Mouse (Mus musculus) midbrain, embryonic 11.5 days (tissue): ENCODE data around the gene Myrip. TPM values are rescaled to one million over a fixed set of nuclear protein-coding genes. Genes with fewer than 3 reads are reported as not detected.

Source experiments
- ATAC-seq: fragments of 200-750 bp; cut with Nextera tagmentation; 2 replicates; pipeline ENCODE4 v1.8.0; 2017; ENCODE audit warnings: moderate TSS enrichment, moderate library complexity; ENCODE audit not compliant: low FRiP score
- DNase-seq: peaks from one replicate; pipeline ENCODE4 v3.0.0; 2015; ENCODE audit warnings: low spot score; ENCODE audit errors: missing footprints
- H3K27ac ChIP-seq: fragments of 300-500 bp; sonication (generic); 2 replicates; pipeline ENCODE4 v1.5.1; 2014; ENCODE audit warnings: low read depth, low read length
- H3K27me3 ChIP-seq: fragments of 300-500 bp; sonication (generic); 2 replicates; pipeline ENCODE4 v1.6.1; 2014; ENCODE audit warnings: mild to moderate bottlenecking, low read length, moderate library complexity, mixed read lengths; ENCODE audit not compliant: control insufficient read depth, insufficient read depth
- H3K36me3 ChIP-seq: fragments of 300-500 bp; sonication (generic); 2 replicates; pipeline ENCODE4 v1.6.1; 2014; ENCODE audit warnings: mild to moderate bottlenecking, low read length, moderate library complexity, mixed read lengths; ENCODE audit not compliant: control insufficient read depth, insufficient read depth
- H3K4me1 ChIP-seq: fragments of 300-500 bp; sonication (generic); 2 replicates; pipeline ENCODE4 v1.6.1; 2014; ENCODE audit warnings: low read length; ENCODE audit not compliant: control insufficient read depth, insufficient read depth
- H3K4me2 ChIP-seq: fragments of 300-500 bp; sonication (generic); 2 replicates; pipeline ENCODE4 v1.6.1; 2014; ENCODE audit warnings: mild to moderate bottlenecking, moderate library complexity
- H3K4me3 ChIP-seq: fragments of 300-500 bp; sonication (generic); 2 replicates; pipeline ENCODE4 v1.5.1; 2014; ENCODE audit warnings: low read depth, low read length
- H3K9ac ChIP-seq: fragments of 300-500 bp; sonication (generic); 2 replicates; pipeline ENCODE4 v1.6.1; 2014; ENCODE audit warnings: low read length
- H3K9me3 ChIP-seq: fragments of 300-500 bp; sonication (generic); 2 replicates; pipeline ENCODE4 v1.6.1; 2016; ENCODE audit warnings: low read length; ENCODE audit not compliant: control insufficient read depth
- WGBS: fragments of 180-500 bp; shearing (Covaris S2); extraction: QIAGEN DNeasy Blood & Tissue Kit; methylation state at CpG from one replicate; pipeline ENCODE4 v1.1.7; 2014; 5-methylcytosine and 5-hydroxymethylcytosine counted together
- polyA plus RNA-seq: library from polyadenylated mRNA; unstranded; fragments of >200 nt; fragmentation: Nextera tagmentation; extraction: Ambion mirVana; gene quantifications from 2 replicates; pipeline ENCODE4 v1.2.1, GENCODE M21; 2014

Gene Myrip
- polyA plus RNA-seq, 1 experiment from 2014 or later: 1.6 TPM

- no peaks in the 10 kb centered on the region for H3K36me3 ChIP-seq
- H3K4me3 ChIP-seq: no peak overlapping the region
- no peak overlapping the region for H3K27ac ChIP-seq
- no peaks in the 10 kb centered on the region for H3K4me1 ChIP-seq
- no peak overlapping the region for H3K9ac ChIP-seq
- DNase-seq (peak; percentile 99), ATAC-seq (peak; percentile 42; the same call in 1 of the 2 replicates)
- H3K27me3 ChIP-seq: no peaks in the 10 kb centered on the region
- H3K4me2 ChIP-seq: no peak overlapping the region
- peaks cover 3% of the 10 kb centered on the region for H3K9me3 ChIP-seq
- 7% methylated on average over 8 of the region's 8 CpGs for WGBS
These were observed 200.7 kb downstream of the Myrip start for GRCm38 (mm10) chr9:120502013-120502412.

- no peak overlapping the region for H3K27ac ChIP-seq
- no peak for DNase-seq
- H3K27me3 ChIP-seq: no peaks in the 10 kb centered on the region
- ATAC-seq: no peak
- H3K4me3 ChIP-seq: no peak overlapping the region
- H3K9me3 ChIP-seq: peaks cover 3% of the 10 kb centered on the region
- no peaks in the 10 kb centered on the region for H3K4me1 ChIP-seq
- H3K4me2 ChIP-seq: no peak overlapping the region
- 78% methylated on average over 2 of the region's 2 CpGs for WGBS
- H3K36me3 ChIP-seq: no peaks in the 10 kb centered on the region
- H3K9ac ChIP-seq: no peak overlapping the region
These were observed 203.1 kb downstream of the Myrip start for GRCm38 (mm10) chr9:120504423-120504822.

- H3K4me2 ChIP-seq: no peak overlapping the region
- H3K4me3 ChIP-seq: no peak overlapping the region
- H3K4me1 ChIP-seq: no peaks in the 10 kb centered on the region
- no peak for ATAC-seq
- peak; percentile 89 for DNase-seq
- no peaks in the 10 kb centered on the region for H3K36me3 ChIP-seq
- H3K27ac ChIP-seq: no peak overlapping the region
- 85% methylated on average over 3 of the region's 3 CpGs for WGBS
- H3K27me3 ChIP-seq: no peaks in the 10 kb centered on the region
- peaks cover under 1% of the 10 kb centered on the region for H3K9me3 ChIP-seq
- no peak overlapping the region for H3K9ac ChIP-seq
These were observed 210.5 kb downstream of the Myrip start for GRCm38 (mm10) chr9:120511781-120512180.

- Histone ChIP-seq H3K9ac (no peak overlapping the region), H3K4me3 (no peak overlapping the region), H3K36me3 (no peaks in the 10 kb centered on the region), H3K9me3 (no peaks in the 10 kb centered on the region), H3K27ac (no peak overlapping the region), H3K4me1 (no peaks in the 10 kb centered on the region), H3K27me3 (no peaks in the 10 kb centered on the region), H3K4me2 (no peak overlapping the region)
- 87% methylated on average over 8 of the region's 8 CpGs for WGBS
- ATAC-seq: no peak
- no peak for DNase-seq
These were observed 215.4 kb downstream of the Myrip start for GRCm38 (mm10) chr9:120516720-120517119.

- no peak overlapping the region for H3K27ac ChIP-seq
- WGBS: 80% methylated on average over 3 of the region's 3 CpGs
- no peak overlapping the region for H3K4me2 ChIP-seq
- no peak overlapping the region for H3K9ac ChIP-seq
- H3K27me3 ChIP-seq: no peaks in the 10 kb centered on the region
- ATAC-seq (no peak), DNase-seq (peak; percentile 49)
- no peaks in the 10 kb centered on the region for H3K9me3 ChIP-seq
- H3K4me1 ChIP-seq: no peaks in the 10 kb centered on the region
- H3K4me3 ChIP-seq: no peak overlapping the region
- H3K36me3 ChIP-seq: no peaks in the 10 kb centered on the region
These were observed 217.6 kb downstream of the Myrip start for GRCm38 (mm10) chr9:120518946-120519345.

- H3K27ac ChIP-seq: no peak overlapping the region
- H3K4me1 ChIP-seq: no peaks in the 10 kb centered on the region
- WGBS: 51% methylated on average over 19 of the region's 19 CpGs
- ATAC-seq: no peak
- peak; percentile 82 for DNase-seq
- H3K36me3 ChIP-seq: no peaks in the 10 kb centered on the region
- H3K9ac ChIP-seq: no peak overlapping the region
- H3K27me3 ChIP-seq: no peaks in the 10 kb centered on the region
- H3K9me3 ChIP-seq: no peaks in the 10 kb centered on the region
- no peak overlapping the region for H3K4me2 ChIP-seq
- H3K4me3 ChIP-seq: no peak overlapping the region
These were observed 218.3 kb downstream of the Myrip start for GRCm38 (mm10) chr9:120519469-120520125.

- no peak overlapping the region for H3K9ac ChIP-seq
- ATAC-seq: no peak
- H3K27ac ChIP-seq: no peak overlapping the region
- no peaks in the 10 kb centered on the region for H3K36me3 ChIP-seq
- 75% methylated on average over 1 of the region's 1 CpGs for WGBS
- H3K4me3 ChIP-seq: no peak overlapping the region
- no peaks in the 10 kb centered on the region for H3K4me1 ChIP-seq
- H3K4me2 ChIP-seq: no peak overlapping the region
- H3K9me3 ChIP-seq: no peaks in the 10 kb centered on the region
- no peak for DNase-seq
- H3K27me3 ChIP-seq: no peaks in the 10 kb centered on the region
These were observed 219.8 kb downstream of the Myrip start for GRCm38 (mm10) chr9:120521161-120521560.

Other genes starting within 250 kb of the Myrip start
- 2.9 and 4.3 TPM in 2 replicates for gene Cx3cr1, start 231.6 kb upstream of the Myrip start, polyA plus RNA-seq
- gene Ccr8, start 209.4 kb upstream of the Myrip start, polyA plus RNA-seq: not detected in 2 replicates
- gene Slc25a38, start 191.1 kb upstream of the Myrip start, polyA plus RNA-seq: 33.9 and 36.7 TPM in 2 replicates
- 1,378 and 1,482 TPM in 2 replicates for gene Rpsa, start 173.8 kb upstream of the Myrip start, polyA plus RNA-seq
- 0.26 and 0.82 TPM in 2 replicates for gene Mobp, start 151.8 kb upstream of the Myrip start, polyA plus RNA-seq
- gene Eif1b, start 190.7 kb downstream of the Myrip start, polyA plus RNA-seq: 291 and 296 TPM in 2 replicates
- 0.21 and 0.25 TPM in 2 replicates for gene Entpd3, start 238.3 kb downstream of the Myrip start, polyA plus RNA-seq